Mouse (Mus musculus) c-Kit-positive CD71-negative TER-119-negative erythroid progenitor cells, embryonic 14.5 days (primary cell): Measurements from ENCODE around the gene Gli3.

Source experiments
- DNase-seq: peaks from one replicate; pipeline ENCODE4 v3.0.0-alpha.2; 2013; ENCODE audit warnings: low read depth

Gene Gli3

GRCm38 (mm10) chr13:15664580-15665201, 201.7 kb downstream of the Gli3 start:
- DNase-seq, result no peak

GRCm38 (mm10) chr13:15665514-15665913, 202.5 kb downstream of the Gli3 start:
- DNase-seq, result no peak

- DNase-seq, result no peak
Observed at GRCm38 (mm10) chr13:15670144-15670961, 207.3 kb downstream of the Gli3 start.

GRCm38 (mm10) chr13:15670962-15671313, 207.9 kb downstream of the Gli3 start:
- DNase-seq, result no peak

- DNase-seq, result no peak
Observed at GRCm38 (mm10) chr13:15675480-15675879, 212.4 kb downstream of the Gli3 start.

- DNase-seq, result no peak
Observed at GRCm38 (mm10) chr13:15677106-15677760, 214.2 kb downstream of the Gli3 start.

GRCm38 (mm10) chr13:15681530-15681929, 218.5 kb downstream of the Gli3 start:
- DNase-seq, result no peak

- DNase-seq, result no peak
Observed at GRCm38 (mm10) chr13:15683006-15683405, 220.0 kb downstream of the Gli3 start.

GRCm38 (mm10) chr13:15688074-15688825, 225.2 kb downstream of the Gli3 start:
- DNase-seq, result no peak

- DNase-seq, result no peak
Observed at GRCm38 (mm10) chr13:15688826-15689501, 225.9 kb downstream of the Gli3 start.

- no peak for DNase-seq
Observed at GRCm38 (mm10) chr13:15691751-15692464, 228.9 kb downstream of the Gli3 start.

- no peak for DNase-seq
Observed at GRCm38 (mm10) chr13:15692465-15692809, 229.4 kb downstream of the Gli3 start.

GRCm38 (mm10) chr13:15698284-15698683, 235.2 kb downstream of the Gli3 start:
- no peak for DNase-seq

- no peak for DNase-seq
Observed at GRCm38 (mm10) chr13:15699116-15699515, 236.1 kb downstream of the Gli3 start.

- DNase-seq, result no peak
Observed at GRCm38 (mm10) chr13:15704669-15705068, 241.6 kb downstream of the Gli3 start.

GRCm38 (mm10) chr13:15707481-15707881, 244.4 kb downstream of the Gli3 start:
- DNase-seq, result no peak

GRCm38 (mm10) chr13:15713486-15713885, 250.5 kb downstream of the Gli3 start:
- no peak for DNase-seq

GRCm38 (mm10) chr13:15714331-15714725, 251.3 kb downstream of the Gli3 start:
- DNase-seq, result no peak

- peak; percentile 2 for DNase-seq
Observed at GRCm38 (mm10) chr13:15714726-15715437, 251.8 kb downstream of the Gli3 start.

- no peak for DNase-seq
Observed at GRCm38 (mm10) chr13:15721446-15721845, 258.4 kb downstream of the Gli3 start.
